Mouse (Mus musculus) fibroblast of lung, adult 2 months (primary cell): ENCODE data around the gene Adamts7.

Source experiments
- DNase-seq: peaks from one replicate; pipeline ENCODE4 v3.0.0-alpha.2; 2011; ENCODE audit warnings: low read depth

The Adamts7 gene

DNA sequence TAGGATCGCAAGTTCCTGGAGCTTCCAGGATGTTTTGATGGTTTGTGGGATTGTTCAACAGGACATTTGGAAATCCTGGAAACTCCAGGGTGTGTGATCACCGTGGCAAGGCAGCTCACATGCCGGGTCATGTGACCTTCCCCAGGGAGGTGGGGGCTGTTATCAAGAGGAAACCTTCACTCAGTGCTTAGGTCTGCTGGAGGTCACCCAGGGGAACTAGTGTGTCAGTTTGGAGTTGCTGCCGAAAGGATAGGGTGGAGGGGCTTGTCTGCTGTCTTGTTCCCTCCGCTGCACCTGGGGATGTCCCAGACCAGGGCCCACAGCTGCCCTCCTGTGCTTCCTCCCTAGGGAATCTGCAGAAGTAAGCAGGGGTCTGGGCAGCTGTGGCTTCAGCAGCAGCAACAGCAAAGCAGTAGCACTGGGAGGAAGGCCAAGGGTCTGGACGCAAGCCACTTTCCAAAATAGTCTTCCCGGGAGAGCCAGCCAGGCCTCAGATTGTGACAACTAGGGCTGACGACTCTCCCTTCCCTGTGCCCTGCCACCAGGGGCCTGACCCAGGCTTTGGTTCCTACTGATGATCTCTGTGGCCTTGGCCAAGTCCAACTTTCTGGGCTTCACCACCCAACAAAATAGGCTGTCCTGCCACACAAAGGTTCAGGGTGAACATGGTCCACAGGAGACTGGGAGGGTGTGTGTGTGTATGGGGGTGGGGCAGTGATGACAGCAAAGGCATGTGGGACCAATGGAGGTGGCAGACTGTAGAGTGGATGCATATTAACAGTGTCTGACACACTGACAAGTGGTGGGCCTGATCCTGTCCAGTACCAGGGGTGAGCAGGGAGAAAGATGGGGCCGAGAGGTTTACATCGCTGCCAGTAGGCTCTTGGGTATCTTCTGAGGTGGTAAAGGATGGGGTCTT is 35.9 kb downstream of the Adamts7 start:
- DNase-seq, result peak; percentile 52

DNA sequence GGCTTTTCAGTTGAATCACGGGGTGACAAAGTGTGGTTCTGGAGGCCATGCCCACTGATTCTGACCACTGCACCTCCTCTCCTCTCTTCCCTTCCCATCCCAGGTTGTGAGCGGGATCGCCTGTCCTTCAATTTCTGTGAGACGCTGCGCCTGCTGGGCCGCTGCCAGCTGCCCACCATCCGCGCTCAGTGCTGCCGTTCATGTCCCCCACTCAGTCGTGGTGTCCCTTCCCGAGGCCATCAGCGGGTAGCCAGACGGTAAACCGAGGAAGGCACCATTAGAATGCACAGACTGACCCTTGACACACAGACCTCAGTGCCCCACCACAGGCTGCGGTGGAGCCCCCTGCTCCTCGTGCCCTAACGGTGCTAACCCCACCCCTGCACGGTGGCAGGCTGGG is 36.7 kb downstream of the Adamts7 start:
- no peak for DNase-seq

DNA sequence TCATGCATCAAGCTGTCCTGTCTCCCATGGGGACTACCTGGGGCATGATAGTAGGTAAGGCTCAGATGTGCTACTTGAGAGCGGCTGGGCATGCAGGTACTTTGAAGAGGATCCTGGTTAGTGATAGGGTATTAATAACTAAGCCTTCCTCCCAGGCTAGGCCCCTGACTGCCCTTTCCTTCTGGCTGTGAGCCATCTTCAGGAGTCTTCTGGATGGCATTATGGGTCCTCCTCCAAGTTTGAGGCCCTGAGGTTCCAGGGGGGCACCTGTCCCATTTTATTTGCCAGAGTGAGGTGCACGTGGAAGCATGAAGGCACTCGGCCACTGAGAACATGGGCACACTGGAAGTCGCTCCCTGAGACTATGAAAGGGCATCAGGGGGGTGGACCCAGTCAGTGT is 37.6 kb downstream of the Adamts7 start:
- no peak for DNase-seq

DNA sequence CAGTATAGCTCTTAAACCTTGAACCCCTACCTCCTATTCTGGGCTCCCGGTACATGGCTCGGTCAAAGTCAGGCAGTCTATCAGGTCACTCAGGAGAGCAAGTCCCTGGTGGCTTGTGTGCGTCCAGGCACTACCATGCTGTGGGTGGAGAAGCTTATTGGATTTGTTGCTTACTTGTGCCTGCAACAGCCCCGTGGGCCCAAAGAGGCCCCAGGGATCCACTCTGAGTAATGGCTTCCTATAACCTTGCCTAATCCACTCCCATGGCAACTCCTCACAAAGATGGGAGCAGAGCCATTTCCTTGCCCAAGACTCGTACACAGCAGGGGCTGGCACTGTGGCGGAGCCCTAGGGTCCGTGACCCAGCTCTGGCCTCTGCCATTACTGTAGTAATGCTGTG is 38.2 kb downstream of the Adamts7 start:
- DNase-seq, result no peak

DNA sequence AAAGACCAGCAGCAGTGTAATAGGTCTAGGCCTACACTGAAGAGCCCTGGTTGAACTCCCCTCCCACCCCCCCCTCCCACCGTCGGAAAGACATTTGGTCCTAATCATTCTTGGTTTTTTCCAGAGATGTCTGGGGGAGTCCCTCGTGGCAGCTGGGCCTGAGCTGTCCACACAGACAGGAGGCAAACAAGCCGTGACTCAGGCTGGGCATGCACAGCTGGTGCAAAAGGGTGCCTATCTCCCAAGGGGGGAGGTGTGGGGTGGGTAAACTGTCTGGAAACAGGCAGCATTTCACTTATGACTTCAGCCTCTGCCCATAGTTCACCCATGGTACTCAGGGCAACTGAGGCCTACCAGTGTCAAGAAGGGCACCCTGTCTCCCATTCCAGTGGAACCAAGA is 38.7 kb downstream of the Adamts7 start:
- DNase-seq, result peak; percentile 51

DNA sequence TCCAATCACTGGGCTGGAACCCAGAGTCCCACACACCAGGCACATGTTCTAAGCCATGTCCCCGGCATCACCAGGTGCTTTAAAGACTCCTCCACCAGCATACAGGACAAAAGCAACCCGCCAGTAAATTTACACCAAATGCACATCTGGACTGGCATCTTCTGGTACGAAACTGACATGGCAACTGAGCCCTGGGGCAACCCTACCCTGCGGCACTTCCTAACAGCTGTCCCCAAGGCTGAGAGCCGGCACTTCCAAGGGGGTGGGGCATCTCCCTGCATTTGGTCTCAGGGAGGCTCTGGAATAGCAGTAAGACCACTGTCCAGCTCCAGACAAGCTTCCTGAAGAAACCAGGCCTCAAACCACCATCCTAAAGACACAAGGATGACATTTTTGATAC is 40.4 kb downstream of the Adamts7 start:
- DNase-seq, result no peak

DNA sequence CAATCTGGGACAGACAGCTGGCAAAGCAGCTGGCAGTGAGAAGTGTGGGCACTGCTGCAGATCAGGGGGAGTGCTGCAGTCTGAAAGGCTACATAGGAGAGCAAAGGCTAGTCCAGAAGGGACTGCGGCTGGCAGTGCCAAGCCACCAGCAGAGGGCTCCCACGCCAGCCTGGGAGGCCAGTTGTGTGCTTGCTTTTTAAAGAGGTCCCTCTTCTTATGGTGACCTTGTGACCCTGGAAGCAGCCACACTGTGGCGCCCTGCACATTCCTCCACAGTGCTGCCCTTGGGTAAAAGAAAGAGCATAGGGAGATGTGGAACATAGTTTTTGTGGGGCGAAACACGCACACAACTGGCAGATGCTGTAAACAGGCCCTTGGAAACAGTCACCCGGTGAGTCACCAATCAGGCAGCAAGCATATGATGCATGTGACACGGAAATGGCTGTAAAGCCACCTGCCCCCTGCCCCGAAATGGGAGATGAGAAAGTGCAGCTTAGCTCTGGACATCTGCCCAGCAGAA is 41.6 kb downstream of the Adamts7 start:
- no peak for DNase-seq

DNA sequence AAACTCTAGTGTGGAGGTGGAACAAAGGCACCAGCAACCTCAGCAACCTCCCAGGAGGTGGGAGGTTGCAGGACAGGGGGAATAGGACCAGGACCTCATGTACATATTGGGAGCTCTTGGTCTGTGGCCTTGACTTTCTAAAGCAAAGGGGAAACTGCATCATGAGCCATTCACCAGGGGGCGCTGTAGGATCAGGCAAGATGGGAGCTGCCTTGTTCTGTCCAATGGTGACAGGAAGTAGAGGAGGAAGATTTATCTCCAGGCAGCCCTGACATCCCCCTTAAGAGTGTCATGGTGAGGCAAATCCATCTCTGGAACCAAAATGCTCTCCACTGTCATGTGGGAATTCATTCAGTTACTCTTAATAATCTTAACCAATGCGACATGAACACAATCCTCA is 43.6 kb downstream of the Adamts7 start:
- DNase-seq, result no peak

DNA sequence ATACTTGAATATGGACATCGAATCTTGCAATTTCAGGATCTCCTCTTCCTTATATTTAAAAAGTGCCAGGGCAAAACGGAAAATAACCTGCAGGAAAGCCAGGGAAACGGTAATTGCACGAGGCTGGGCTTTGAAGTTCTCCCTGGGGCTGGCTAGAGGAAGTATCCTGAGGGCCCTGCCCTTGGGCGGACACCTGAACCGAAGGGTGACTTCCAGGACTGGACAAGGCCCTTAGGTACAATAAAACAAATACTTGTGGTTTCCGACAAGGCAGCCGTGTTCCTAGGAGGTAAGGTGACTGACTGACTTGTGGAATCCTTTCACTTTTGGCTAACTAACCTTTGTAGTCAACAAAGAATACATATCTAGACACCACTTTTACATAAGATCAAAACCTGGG is 44.9 kb downstream of the Adamts7 start:
- DNase-seq, result no peak

DNA sequence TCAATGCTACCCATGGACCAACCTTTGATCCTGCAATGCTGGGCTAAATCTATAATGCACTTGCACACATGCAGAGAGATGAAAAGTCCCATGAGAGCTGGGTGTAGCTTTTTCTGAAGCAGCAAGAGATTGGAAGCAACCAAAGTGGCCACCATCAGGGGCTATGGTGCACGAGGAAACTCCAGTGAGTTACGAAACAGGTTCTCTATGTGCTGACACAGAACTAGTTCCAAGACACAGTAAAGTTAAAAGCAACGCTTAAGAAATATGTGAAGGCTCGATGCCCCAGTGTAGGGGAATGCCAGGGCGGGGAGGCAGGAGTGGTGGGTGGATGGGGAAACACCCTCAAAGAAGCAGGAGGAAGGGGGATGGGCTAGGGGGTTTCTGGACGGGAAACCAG is 45.8 kb downstream of the Adamts7 start:
- no peak for DNase-seq

DNA sequence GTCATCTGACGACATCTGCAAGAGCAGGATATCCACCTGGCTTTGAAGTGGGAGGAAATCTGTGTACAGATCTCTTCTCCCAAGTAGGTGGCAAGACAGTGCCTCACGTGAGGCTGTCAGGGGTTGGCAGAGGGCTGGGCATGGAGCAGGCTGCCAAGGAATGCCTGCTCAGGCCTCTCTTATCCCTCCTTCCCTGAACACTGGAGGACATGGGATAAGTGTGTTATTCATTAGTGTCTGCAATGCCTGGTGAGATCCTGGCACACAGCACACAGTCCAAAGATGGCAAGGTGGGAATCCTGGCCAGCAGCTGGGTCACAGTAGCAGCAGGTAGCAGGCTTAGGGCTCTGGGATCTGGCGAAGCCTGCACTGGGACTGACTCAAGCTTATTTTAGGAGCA is 50.3 kb downstream of the Adamts7 start:
- no peak for DNase-seq

DNA sequence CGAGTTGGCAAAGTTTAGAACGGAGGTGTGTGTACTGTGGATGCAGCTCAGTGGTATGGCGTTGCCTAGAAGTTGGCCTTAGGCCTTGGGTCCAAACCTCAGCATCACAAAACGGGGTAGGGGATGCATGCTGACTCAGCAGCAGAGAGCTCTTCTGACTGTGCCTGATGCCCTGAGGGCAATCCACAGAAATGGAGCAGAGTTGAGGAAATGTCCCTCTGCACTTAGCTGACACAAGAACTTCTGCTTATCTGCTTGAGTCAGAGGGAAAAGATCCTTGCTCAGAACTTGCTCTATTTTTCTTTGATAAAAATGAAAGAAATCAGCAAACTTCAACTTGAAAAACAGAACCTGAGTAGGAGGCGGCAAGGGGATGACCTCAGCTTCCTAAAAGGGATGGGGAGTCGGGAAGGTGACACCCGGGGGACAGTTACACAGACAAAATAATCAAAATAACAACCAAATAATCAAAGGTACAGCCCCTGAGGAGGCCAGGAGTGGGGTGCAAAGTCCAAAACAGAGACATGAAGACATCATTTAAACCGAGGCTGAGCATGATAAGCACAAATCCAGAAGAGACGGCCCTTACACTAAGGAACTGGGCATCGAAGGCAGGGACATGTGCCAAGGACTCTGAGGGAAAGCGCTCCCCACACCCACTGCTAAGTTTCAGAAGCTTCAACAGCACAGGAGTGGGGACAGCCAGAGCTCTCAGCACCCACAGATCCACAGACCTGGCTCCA is 53.6 kb downstream of the Adamts7 start:
- DNase-seq, result no peak

DNA sequence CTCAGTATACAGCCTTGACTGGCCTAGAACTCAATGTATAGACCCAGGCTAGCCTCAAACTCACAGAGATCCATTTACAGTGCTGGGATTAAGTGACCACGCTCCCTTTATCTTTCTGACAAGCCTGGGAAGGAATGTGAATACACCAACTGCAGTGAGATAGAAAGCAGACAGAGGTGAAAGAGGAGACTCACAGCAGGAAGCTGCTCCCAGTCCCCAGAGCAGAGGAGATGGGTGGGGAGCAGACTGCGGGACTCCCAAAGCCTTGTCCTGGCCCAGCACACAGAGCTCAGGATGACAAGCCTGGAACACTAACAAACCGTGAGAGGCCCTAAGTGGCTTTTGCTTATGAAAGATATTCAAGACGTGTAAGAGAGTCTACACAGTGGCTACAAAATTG is 54.6 kb downstream of the Adamts7 start:
- no peak for DNase-seq

DNA sequence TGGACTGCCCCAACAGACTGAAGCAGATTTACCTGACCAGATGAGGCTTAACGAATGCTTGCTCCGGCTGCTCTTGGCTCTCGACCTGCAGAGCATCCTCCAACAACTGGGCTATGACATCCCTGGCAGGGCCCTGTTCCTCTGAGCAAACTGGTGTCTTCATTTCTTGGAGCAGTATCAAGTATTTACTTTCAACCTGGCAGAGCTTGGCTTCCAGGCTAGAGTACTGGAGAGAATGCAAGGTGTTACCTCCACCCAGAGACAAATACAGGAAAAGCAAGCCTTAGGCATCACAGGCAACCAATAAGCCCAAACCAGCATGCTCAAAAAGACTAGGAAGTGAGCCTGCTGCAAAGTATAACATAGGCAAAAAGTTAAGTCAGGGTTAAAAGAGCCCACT is 59.4 kb downstream of the Adamts7 start:
- DNase-seq, result no peak

DNA sequence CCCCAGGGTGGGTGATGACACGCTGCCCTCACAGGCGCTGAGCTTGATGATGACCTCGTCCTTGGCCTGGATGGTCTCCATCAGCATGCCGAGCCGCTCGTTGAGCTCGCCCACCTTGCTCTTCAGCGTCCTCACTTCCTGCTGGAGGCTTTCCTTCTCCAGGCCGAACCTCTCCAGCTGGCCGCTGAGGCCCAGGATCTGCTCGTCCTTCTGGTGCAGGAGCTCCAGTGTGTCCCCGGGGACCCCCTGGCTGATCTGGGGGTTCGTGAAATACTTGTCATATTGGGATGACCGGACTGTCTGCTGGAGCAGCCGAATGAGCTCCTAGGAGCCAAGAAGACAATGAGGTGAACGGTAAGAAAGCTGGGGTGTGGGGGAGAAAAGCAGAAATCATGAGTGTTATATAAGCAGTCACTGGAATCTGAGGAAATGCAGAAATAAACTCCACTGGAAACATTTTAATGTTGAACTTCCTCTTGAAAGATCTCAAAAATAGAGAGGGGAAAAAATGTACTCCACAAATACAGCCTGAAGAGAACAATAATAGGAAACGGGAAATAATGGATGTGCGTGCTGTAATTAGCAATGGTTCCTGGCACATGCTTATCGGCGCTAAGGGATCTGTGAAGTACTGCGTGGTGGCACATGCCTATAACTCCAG is 63.3 kb downstream of the Adamts7 start:
- DNase-seq, result no peak

DNA sequence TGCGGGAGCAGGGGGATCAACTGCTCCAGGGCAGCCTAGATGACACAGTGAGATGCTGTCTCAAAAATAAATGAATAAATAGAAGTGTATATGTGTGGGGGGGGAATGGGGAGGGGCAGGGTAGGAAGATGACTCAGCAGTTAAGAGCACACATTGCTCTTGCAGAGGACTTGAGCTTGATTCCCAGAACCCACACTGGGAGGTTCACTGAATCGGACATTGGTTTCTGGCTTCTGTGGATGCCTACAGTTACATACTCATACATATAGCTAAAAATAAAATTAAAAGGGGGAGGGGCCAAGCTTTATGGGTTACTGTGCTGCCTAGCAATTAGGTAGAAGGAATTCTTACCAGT is 63.9 kb downstream of the Adamts7 start:
- no peak for DNase-seq

DNA sequence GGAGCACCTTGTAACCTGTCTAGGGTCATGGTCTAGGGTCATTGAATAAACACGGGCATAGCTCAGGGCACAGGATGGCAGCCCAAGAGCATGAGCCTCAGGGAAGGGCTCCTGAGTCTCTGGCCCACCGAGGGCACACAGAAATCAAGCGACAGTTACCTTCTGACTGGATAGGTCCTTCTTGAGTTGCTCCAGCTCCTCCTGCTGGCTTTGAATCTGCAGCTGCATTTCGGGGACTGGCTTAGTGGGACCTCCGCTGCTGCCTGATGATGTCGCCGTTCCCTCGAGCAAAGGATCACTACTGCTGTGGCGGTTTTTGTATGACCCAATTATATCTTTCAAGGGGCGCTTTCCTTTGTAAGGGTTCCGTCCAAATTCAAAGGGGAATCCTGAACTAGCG is 64.3 kb downstream of the Adamts7 start:
- no peak for DNase-seq

DNA sequence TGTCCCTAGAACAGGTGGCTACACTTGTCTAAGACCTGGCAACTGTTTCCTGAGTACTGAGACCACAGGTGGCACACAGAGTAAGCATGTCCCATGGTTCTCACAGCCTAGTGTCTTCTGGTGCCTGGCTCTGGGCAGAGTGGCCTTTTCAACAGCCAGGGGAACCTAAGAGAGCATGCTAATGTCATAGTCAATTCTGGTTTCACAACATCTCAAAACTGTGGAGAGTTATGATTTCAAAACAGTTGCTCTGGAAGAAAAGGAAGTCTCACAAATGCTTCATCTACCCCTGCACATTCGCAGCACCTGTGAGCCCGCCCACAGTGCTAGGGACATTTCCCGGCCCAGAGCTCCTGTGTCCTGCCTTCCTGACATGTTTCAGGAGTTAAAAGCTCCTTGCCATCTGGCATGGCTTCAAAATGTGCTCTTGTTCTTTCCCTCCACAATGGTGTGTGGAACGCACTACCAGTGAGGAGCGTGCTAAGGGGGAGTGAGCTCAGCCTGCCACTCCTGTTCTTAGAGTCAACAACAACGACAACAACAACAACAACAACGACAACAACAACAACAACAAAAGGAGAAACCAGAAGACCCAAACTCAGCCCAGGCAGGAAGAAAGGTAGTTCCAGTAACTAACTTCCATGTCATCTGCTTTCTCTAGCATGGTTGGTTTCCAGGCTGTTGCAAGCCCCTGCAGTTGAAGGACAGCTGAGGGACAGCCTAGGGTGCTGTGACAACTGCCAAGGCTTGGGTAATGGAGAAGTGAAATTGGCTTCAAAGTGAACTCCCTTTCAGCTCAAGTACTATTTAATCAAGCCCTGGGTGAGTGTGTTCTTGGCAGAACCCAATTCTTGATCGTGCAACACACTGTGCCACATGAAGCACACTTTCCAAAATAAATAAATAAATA is 70.2 kb downstream of the Adamts7 start:
- no peak for DNase-seq

DNA sequence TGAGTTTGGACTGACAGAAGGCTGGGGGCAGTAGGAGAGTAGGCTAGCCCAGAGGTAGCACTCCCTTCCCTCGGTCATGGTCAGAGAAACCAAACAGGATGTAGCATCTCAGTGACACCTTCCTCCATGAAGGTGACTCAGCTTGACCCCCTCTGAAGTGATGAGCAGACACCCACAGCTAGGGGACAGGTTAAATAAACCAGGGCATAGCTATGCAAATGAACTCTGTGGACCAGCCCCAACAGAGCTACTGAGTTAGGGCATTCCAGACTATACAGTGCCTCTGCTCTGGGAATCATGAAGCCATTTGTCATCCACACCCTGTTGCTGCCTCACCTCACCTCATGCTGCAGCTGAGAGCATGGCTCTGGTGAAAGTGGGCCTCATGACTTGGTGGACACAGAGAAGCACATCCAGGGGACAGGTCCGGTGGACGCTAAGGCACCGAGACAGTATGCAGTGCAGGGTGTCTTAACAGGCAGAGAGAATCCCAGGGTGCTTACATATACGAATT is 71.1 kb downstream of the Adamts7 start:
- no peak for DNase-seq

DNA sequence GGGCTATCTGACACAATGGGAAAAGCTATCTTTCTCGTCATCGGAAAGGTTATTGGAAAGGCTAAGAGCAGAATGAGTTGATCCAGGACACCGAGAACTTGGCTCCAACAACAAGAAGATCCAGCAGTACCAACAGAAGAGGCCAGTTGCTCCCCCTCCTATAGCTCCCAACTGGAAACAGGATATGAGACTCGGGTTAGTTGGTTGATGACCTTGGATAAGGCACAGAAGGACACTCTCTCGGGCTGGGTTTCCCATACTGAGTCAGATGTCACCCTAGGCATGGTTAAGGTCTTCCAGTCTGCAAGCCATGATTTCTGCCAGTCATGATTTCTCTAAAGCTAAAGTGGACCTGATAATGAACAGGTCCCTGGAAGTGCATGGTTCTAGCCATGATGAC is 71.9 kb downstream of the Adamts7 start:
- no peak for DNase-seq

DNA sequence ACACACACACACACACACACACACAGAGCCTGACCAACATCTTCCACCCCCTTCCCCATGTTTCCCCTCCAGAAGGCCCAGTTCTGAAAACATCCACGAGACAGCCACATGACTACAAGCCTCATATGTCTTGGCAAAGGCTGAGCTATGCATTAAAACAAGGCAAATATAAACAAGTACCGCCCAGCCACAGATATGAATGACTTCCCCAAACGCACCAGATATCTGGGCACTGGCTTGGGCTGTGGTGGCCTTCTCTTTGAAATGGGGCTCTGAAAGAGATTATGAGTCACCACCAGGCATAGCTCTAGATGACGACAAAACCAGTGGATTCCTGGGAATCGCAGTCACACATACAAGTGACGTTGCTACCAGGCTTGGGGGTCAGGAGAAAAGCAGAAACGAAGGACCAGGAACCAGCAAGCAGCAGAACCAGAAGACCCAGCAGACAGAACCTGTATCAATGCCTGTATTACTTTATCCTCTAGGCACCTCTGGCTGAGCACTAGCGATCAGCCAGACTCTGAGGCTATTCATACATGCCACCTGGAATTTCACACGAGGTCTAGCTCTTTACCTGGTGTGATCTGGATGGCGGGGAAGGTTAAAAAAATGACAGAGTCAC is 72.5 kb downstream of the Adamts7 start:
- no peak for DNase-seq
